ENCODE assay signal across 8 mouse cellular contexts in genomic region chr2:94178321-94179029, GRCm38 (mm10). TPM values are rescaled to one million over a fixed set of nuclear protein-coding genes. Genes with fewer than 3 reads are reported as not detected.
DNase-seq lines count a peak whose midpoint lies in the region; ATAC-seq and TF ChIP-seq lines count a peak whose summit lies in the region.

No protein-coding gene starts in this region.

- H3K9ac ChIP-seq in forebrain, embryonic 11.5 days (ENCODE audit: low read length) = peak overlapping the region; percentile 95
- H3K9ac ChIP-seq in heart, postnatal 0 days (replicated peaks; ENCODE audit: low read depth, low read length) = peak overlapping the region; percentile 98
- H3K9ac ChIP-seq in liver, embryonic 16.5 days (ENCODE audit: low read depth, low read length) = peak overlapping the region; percentile 75
- peak overlapping the region; percentile 91 for H3K9ac ChIP-seq in neural tube, embryonic 13.5 days

- no peak for TF ChIP-seq CTCF in heart, postnatal 0 days (IDR thresholded peaks at IDR 0.05; ENCODE audit: low read depth)
- TF ChIP-seq CTCF in testis, adult 2 months (IDR thresholded peaks at IDR 0.05; ENCODE audit: control insufficient read depth, insufficient read depth, insufficient replicate concordance, low read depth, low read length) = no peak

- peak overlapping the region; percentile 92 for H3K4me3 ChIP-seq in forebrain, embryonic 11.5 days (ENCODE audit: low read depth, low read length)
- H3K4me3 ChIP-seq in heart, postnatal 0 days (ENCODE audit: low read depth, low read length) = peak overlapping the region; percentile 100
- peak overlapping the region; percentile 69 for H3K4me3 ChIP-seq in liver, embryonic 16.5 days (ENCODE audit: low read depth, low read length)
- peak overlapping the region; percentile 95 for H3K4me3 ChIP-seq in neural tube, embryonic 13.5 days
- H3K4me3 ChIP-seq in testis, adult 2 months (ENCODE audit: control insufficient read depth, low read depth, low read length) = peak overlapping the region; percentile 96

- WGBS in forebrain, embryonic 11.5 days = 1% methylated on average over 22 of the region's 22 CpGs
- 1% methylated on average over 22 of the region's 22 CpGs for WGBS in heart, postnatal 0 days
- WGBS in liver, embryonic 16.5 days (ENCODE audit: insufficient replicate concordance) = 1% methylated on average over 22 of the region's 22 CpGs
- 1% methylated on average over 22 of the region's 22 CpGs for WGBS in neural tube, embryonic 13.5 days

- no peaks in the 10 kb centered on the region for H3K9me3 ChIP-seq in forebrain, embryonic 11.5 days (ENCODE audit: control insufficient read depth, low read length)
- no peaks in the 10 kb centered on the region for H3K9me3 ChIP-seq in heart, postnatal 0 days (replicated peaks; ENCODE audit: control insufficient read depth, low read length)
- no peaks in the 10 kb centered on the region for H3K9me3 ChIP-seq in liver, embryonic 16.5 days (replicated peaks; ENCODE audit: control insufficient read depth, low read length)
- no peaks in the 10 kb centered on the region for H3K9me3 ChIP-seq in neural tube, embryonic 13.5 days

- H3K27me3 ChIP-seq in forebrain, embryonic 11.5 days (ENCODE audit: control insufficient read depth, insufficient read depth, low read length) = no peaks in the 10 kb centered on the region
- H3K27me3 ChIP-seq in heart, postnatal 0 days (ENCODE audit: control insufficient read depth, insufficient read depth, low read length) = peaks cover 17% of the 10 kb centered on the region
- peaks cover 3% of the 10 kb centered on the region; the same call in 1 of the 2 replicates for H3K27me3 ChIP-seq in liver, embryonic 16.5 days (ENCODE audit: control insufficient read depth, insufficient read depth, low read depth, low read length)
- H3K27me3 ChIP-seq in neural tube, embryonic 13.5 days = no peaks in the 10 kb centered on the region
- H3K27me3 ChIP-seq in testis, adult 2 months (ENCODE audit: control insufficient read depth, insufficient read depth, low read length) = no peaks in the 10 kb centered on the region

- DNase-seq in CD8-positive naive resting alpha-beta T cell, adult 2 months (ENCODE audit: low read depth in 2 of 2, low spot score in 2 of 2) = peak; percentile 70 to 85
- DNase-seq in c-Kit-positive CD71-negative TER-119-negative erythroid progenitor cells, embryonic 14.5 days (ENCODE audit: low read depth) = peak; percentile 71
- peak; percentile 89 for DNase-seq in forebrain, embryonic 11.5 days (ENCODE audit: low spot score)
- DNase-seq in heart, postnatal 0 days (ENCODE audit: low spot score) = peak; percentile 84
- peak; percentile 92 to 93 for DNase-seq in kidney, postnatal 4 days

- peak overlapping the region; percentile 88 for H3K4me2 ChIP-seq in forebrain, embryonic 11.5 days (ENCODE audit: low read depth, low read length, severe bottlenecking)
- H3K4me2 ChIP-seq in heart, postnatal 0 days (ENCODE audit: low read depth, low read length) = peak overlapping the region; percentile 83
- H3K4me2 ChIP-seq in liver, embryonic 16.5 days (ENCODE audit: low read depth, low read length) = peak overlapping the region; percentile 60
- peak overlapping the region; percentile 84 for H3K4me2 ChIP-seq in neural tube, embryonic 13.5 days

- H3K36me3 ChIP-seq in forebrain, embryonic 11.5 days (ENCODE audit: control insufficient read depth, insufficient read depth, low read length) = no peaks in the 10 kb centered on the region
- no peaks in the 10 kb centered on the region for H3K36me3 ChIP-seq in heart, postnatal 0 days (replicated peaks; ENCODE audit: control insufficient read depth, insufficient read depth, low read length)
- H3K36me3 ChIP-seq in liver, embryonic 16.5 days (ENCODE audit: control insufficient read depth, insufficient read depth) = no peaks in the 10 kb centered on the region
- no peaks in the 10 kb centered on the region for H3K36me3 ChIP-seq in neural tube, embryonic 13.5 days
- no peaks in the 10 kb centered on the region for H3K36me3 ChIP-seq in testis, adult 2 months (ENCODE audit: control insufficient read depth, insufficient read depth, low read length)

- H3K27ac ChIP-seq in forebrain, embryonic 11.5 days (ENCODE audit: low read depth, low read length) = no peak overlapping the region
- peak overlapping the region; percentile 64; the same call in 1 of the 2 replicates for H3K27ac ChIP-seq in heart, postnatal 0 days (ENCODE audit: low read depth)
- H3K27ac ChIP-seq in liver, embryonic 16.5 days (ENCODE audit: low read length) = peak overlapping the region; percentile 80
- peak overlapping the region; percentile 54; the same call in 1 of the 2 replicates for H3K27ac ChIP-seq in neural tube, embryonic 13.5 days (replicated peaks)
- H3K27ac ChIP-seq in testis, adult 2 months (ENCODE audit: control insufficient read depth, insufficient read depth, low read depth, low read length) = peak overlapping the region; percentile 81

- TF ChIP-seq EP300 in heart, postnatal 0 days (IDR thresholded peaks at IDR 0.05; ENCODE audit: low read depth) = no peak

- ATAC-seq in forebrain, embryonic 11.5 days (replicated peaks; ENCODE audit: low FRiP score) = peak; percentile 97
- peak; percentile 98 for ATAC-seq in heart, postnatal 0 days (ENCODE audit: insufficient read depth, low read depth)
- ATAC-seq in liver, embryonic 16.5 days (ENCODE audit: low read depth) = peak; percentile 94
- ATAC-seq in neural tube, embryonic 13.5 days (ENCODE audit: low read depth) = peak; percentile 99

- peaks cover 4% of the 10 kb centered on the region; the same call in 1 of the 2 replicates for H3K4me1 ChIP-seq in forebrain, embryonic 11.5 days (replicated peaks; ENCODE audit: control insufficient read depth, insufficient read depth, low read length)
- H3K4me1 ChIP-seq in heart, postnatal 0 days (ENCODE audit: control insufficient read depth, insufficient read depth) = peaks cover 10% of the 10 kb centered on the region
- H3K4me1 ChIP-seq in liver, embryonic 16.5 days (ENCODE audit: control insufficient read depth, low read depth, low read length) = peaks cover 5% of the 10 kb centered on the region
- peaks cover 13% of the 10 kb centered on the region for H3K4me1 ChIP-seq in neural tube, embryonic 13.5 days (replicated peaks)
- no peaks in the 10 kb centered on the region; the same call in none of the 2 replicates for H3K4me1 ChIP-seq in testis, adult 2 months (ENCODE audit: control insufficient read depth, insufficient read depth, low read length)

- TF ChIP-seq POLR2A in testis, adult 2 months (IDR thresholded peaks at IDR 0.05; ENCODE audit: control insufficient read depth, low read depth, low read length) = 0 out of 2 replicates have a peak, but pooled peaks have one; percentile 21

RNA-seq across cellular contexts. Expression of gene Hsd17b12, which starts 20.7 kb away (rescaled TPM):
- polyA plus RNA-seq in forebrain, embryonic 11.5 days (2014; fragmentation: Nextera tagmentation; extraction: Ambion mirVana) = 117 and 128 TPM in 2 replicates
- 24.1 and 27.7 TPM in 2 replicates for total RNA-seq in heart, postnatal 0 days (2014; rRNA removed; ENCODE audit: low replicate concordance)
- polyA plus RNA-seq in heart, postnatal 0 days (2015; fragmentation: Nextera tagmentation; extraction: Ambion mirVana) = 37.7 and 40.1 TPM in 2 replicates
- 74.0 and 78.6 TPM in 2 replicates for polyA plus RNA-seq in liver, embryonic 16.5 days (2015; fragmentation: Nextera tagmentation; extraction: Ambion mirVana)
- polyA plus RNA-seq in neural tube, embryonic 13.5 days (2015; fragmentation: Nextera tagmentation; extraction: Ambion mirVana) = 122 and 132 TPM in 2 replicates
- polyA plus RNA-seq in testis, adult 2 months (2012; rRNA removed) = 7.3 and 8.0 TPM in 2 replicates
